Mouse (Mus musculus): ENCODE measurements at regions not wholly inside any gene's neighbourhood (a gene's known extent, or its start where the extent isn't known, plus 50 kb on each side); places are given as distances from the start of the nearest gene placed in this dataset.
A peak's percentile ranks its signal among the peaks of the same experiment; 100 is the strongest.

DNA sequence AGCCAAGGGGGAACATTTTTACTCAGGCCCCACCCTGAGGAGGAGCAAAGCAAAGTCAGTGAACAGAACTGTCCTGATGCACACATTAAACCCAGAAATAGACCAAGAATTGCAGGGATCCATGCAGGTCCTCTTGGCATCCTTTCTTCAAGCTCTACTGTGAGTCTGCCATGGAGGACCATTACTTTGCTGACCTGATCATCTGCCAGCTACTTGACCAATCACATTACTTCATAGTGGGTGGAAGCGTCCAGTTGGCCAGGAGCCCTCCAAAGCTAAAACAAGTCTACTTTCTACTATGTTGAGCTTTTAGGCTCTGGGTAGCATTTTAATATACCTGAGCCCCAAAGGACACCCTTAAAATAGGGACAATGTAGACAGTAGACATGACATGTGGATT lies 98.6 kb upstream of the Lgalsl start:
- DNase-seq (ENCODE audit: low read depth, low spot score): no peak

GRCm38 (mm10) chr11:20930045-20930444 lies 99.2 kb upstream of the Lgalsl start:
- no peak for DNase-seq (ENCODE audit: low read depth, low spot score)

DNA sequence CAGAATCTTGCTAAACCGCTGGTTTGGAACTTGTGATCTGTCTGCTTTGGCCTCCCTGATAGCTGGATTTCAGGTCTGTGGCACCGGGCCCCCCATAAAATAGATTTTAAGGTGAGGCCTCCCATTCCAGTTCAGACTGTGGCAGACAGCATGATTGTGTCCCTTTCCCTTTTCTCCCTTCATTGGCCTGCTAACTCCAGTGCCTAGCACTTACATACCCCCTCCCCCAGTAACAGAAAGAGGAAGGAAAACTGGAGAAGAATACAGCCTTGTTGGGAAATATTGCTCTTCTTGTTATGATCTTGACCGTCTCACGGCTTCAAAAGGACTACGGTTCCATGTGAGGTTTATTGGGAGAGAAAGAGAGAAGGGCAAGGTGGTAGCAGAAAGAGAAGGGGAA lies 99.7 kb upstream of the Lgalsl start:
- no peak for DNase-seq (ENCODE audit: low read depth, low spot score)

DNA sequence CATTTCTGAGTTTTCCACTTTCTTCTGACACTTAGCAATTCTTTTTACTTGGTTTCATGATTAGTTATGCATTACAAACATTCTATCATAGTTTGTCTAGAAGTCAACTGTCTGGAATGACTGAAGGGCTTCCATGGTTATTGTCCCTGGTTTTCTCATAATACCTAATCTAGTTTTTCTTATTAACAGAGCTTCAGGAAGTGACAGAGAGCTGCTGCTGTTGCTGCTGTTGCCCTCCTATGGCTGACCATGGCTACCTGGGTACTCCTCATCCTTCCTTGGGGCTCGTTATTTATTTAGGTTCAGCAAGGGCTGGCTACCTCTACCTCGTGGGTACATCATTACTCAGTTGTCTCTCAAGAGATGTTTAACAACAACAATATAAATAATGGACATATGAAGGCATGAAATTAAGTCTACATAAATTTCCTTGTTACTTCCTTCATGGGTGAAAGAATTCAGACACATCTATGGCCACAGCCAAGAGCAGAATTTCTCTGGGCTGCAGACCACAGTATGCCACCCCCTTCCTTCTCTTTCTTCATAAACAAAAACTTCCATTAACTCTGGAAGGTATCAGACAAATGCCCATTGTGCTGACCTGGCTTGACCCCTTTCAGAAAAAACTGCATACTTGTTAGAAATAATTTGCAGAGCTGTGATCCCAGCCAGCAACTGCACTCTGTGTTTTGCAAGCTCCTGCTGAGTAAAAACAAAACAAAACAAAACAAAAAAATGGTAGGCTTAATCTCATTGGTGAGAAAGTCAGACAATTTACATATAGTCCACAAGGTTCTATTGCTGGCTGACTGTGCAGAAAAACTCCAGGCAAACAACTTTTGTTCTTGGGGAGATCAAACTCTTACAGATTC lies 103.6 kb upstream of the Lgalsl start:
- no peak for DNase-seq (ENCODE audit: low read depth, low spot score)

DNA sequence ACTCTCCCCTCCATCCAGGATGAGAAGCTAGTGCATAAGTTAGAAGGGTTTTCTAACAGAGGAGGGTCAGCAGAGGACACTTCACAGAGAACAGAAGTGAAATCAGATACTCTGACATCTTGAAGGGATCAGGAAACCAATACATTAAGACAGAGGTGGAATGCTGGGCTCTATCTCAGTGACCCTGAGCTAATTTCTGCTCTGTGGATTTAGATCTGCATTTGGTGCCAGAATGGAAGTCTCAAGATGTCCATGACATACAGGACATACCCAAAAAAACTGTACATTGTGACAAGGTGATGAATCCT lies 104.2 kb upstream of the Lgalsl start:
- no peak for DNase-seq (ENCODE audit: low read depth, low spot score)

DNA sequence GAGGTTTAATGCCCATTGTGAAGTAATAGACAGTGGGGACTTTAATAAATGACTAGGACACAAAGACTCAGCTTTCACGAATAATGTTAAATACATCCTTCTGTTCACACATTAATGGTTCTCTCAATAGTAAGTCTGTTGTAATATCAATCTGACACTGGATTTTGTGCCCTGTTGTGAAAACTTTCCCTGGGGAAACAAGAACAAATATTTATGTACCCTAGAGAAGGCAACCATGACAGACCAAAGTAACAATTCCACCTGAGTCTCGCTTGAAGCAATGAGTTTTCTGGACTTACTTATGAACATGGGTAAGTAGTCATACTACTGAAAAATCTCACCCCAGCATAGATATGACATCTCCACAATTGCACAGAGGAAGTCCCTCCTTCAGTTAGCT lies 105.1 kb upstream of the Lgalsl start:
- no peak for DNase-seq (ENCODE audit: low read depth, low spot score)

DNA sequence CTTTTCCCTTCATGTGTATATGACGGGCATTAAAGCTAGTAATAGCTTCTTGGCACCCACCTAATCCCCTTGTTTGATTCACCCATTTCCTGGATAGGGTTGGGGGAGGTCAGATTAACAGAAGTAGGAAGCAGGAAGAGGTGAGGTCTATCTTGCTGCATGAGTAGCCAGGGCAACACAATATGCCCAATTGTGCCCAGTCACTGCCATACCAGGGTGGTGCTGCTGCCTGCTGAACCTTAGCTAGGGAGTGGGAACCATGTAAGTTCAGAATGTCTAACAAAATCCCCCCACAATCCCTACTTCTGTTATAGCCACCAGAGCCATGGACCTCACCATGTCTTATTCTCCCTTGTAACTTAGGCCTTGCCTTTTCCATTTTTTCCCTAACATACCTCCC lies 106.1 kb upstream of the Lgalsl start:
- no peak for DNase-seq (ENCODE audit: low read depth, low spot score)

DNA sequence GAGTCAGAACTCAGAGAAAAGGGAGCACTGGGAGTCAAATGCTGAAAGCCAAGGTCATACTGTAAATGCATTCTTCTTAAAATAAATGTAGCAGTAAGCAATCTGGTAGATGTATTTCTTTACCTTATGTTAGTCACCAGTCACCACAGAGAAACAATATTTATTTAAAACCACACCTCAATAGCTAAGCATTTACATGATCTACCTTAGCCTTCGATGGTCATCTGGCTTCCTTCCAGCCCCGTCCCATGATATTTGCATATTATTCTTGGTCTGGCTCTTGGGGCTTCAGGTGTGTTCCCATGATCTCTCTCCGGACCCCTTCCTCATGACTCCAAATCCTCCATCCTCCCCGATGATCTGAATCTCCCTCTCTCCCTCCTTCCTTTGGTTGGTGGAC lies 107.1 kb upstream of the Lgalsl start:
- DNase-seq (ENCODE audit: low read depth, low spot score): no peak

DNA sequence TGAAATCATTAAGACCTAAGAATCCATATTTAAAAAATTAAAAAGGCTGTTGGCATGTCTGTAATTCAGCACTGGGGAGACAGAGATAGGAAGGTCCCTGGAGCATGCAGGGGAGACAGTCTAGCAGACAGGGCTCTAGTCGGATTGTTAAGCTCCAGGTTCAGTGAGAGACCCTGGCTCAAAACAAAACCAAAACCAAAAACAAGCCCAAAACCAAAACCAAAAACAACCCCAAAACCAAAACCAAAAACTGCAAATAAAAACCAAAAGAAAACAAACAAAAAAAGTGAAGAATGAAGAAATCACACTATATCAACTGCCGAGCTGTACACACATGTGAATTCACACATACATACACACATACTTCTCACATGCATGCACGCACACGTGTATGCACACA lies 108.8 kb upstream of the Lgalsl start:
- no peak for DNase-seq (ENCODE audit: low read depth, low spot score)

GRCm38 (mm10) chr11:20941546-20941945 lies 110.7 kb upstream of the Lgalsl start:
- DNase-seq (ENCODE audit: low read depth, low spot score): peak; percentile 24

DNA sequence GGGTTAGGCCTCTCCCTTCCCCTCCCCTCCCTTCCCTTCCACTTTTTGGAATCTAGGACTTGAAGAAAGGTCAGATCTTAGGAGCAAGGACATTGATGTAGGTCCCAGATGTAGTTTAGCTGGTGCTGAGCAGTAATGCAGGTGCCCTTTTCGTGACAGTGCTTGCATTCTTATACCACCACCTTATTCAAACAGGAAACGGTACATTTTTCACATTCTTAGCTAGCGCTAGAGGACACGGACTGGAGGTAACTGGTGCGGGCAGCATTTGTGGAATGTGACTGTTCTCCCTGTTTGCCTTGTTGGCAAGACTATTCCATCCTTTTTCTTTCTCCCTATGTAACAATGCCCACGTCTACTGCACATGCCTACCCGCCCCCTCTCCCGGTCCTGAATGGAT lies 124.7 kb upstream of the Lgalsl start:
- no peak for DNase-seq (ENCODE audit: low read depth, low spot score)

DNA sequence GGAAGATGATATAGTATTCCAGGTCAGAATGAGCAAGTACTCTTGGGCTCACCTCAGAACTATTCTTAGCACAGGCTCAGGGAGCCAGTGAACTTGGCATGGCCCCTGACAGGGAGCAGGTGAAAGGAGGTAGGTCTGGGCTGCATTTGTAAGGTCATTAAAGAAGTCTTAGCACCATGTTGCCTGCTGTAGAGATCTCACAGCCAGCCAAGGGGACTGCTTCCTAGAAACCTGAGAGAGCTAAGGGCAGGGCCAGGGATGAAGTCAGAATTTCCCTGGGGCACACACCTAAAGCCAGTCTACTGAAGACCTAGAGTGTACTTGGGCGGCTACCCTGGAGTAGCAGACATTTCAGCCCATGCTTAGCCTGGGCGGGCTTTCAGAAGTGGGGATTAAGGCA lies 126.9 kb upstream of the Lgalsl start:
- no peak for DNase-seq (ENCODE audit: low read depth, low spot score)

- DNase-seq (ENCODE audit: low read depth, low spot score): no peak
Observed at GRCm38 (mm10) chr11:20958233-20958632, 127.4 kb upstream of the Lgalsl start.

GRCm38 (mm10) chr11:20960066-20960465 lies 129.2 kb upstream of the Lgalsl start:
- no peak for DNase-seq (ENCODE audit: low read depth, low spot score)

DNA sequence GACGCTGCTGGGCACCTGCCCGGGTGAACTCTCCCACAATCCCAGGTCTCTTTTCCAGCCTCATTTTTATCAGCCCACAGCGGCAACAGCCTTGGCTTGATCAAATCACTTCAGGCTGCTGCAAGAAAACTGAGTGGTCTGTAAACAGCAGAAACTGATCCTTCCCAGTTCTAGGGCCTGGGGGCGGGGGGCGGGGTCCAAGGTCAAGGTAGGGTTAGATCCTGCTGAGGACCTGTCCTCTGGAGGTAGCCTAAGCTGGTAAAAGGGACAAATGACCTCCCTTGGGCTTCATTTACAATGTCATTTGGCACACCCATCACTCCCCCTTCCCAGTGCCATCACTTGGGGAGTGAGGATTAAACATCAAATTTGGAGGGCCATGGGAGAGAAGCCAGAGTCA lies 129.9 kb upstream of the Lgalsl start:
- DNase-seq (ENCODE audit: low read depth, low spot score): no peak

DNA sequence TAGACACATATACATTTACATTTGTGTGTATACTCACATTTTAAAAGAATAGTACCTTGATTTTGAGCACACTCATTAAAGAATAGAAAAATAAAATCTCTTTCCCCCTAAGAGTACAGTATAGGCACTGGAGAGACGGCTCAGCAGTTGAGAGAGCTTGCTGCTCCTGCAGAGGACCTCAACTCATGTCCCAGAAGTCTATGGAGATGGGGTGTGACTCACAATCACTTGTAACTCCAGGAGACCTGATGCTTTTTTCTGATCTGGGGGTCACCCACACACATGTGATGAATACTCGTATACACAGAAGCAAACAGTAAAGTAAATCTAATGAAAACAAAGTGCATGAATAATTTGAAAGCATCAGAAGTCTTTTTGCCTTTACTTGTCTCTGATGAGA lies 129.5 kb upstream of the Peli1 start:
- no peak for DNase-seq (ENCODE audit: low read depth, low spot score)

- DNase-seq (ENCODE audit: low read depth, low spot score): no peak
Observed at GRCm38 (mm10) chr11:20965575-20966239, 125.4 kb upstream of the Peli1 start.

DNA sequence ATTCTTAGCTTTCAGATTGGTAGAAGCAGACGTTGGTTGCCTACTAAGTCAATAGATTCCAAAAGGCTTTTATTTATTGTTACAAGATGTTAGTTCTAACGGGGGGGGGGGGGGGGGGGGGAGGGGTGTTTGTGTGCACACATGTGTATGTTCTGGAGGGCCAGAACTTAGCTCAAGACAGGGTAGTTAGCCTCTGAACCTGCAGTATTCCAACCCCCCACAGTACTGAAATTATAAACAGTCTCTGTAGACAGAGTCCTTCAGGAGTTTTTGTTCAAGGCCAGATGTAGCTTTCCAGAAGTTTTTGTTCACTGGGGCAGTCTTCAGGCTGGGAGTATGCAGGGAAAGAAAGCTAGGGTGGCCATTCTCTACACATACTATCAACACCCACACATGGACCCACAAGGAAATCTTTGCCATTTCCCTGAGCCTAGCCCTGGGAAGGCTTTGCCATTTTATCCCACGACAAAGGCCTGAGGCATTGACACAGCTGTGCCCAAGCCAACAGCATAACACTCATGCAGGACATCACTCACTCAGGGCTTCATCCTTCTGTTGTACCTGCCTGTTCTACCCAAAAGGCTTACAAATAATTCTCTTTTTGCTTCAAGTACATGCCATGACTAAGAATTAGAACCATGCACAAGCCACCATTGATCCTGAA lies 123.6 kb upstream of the Peli1 start:
- DNase-seq (ENCODE audit: low read depth, low spot score): no peak

DNA sequence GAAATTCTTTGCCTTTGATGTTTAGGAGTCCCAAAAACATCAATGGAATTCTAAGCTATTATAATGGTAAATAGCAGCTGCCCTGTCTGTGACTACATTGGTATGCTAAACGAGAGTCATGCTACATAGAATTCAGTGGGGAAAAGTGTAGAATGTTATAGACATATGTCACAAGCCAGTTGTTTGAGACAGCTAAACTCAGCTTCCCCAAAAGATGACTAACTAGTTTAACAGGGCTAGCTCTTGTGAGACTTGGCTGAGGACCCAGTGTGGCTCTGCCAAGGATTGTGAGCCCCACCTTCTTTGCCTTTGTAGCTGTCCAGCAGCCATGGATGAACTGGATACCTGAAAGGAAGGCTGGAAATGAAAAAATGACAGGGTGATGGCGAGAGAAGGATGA lies 122.8 kb upstream of the Peli1 start:
- no peak for DNase-seq (ENCODE audit: low read depth, low spot score)

GRCm38 (mm10) chr11:20973141-20973540 lies 118.0 kb upstream of the Peli1 start:
- DNase-seq (ENCODE audit: low read depth, low spot score): no peak

DNA sequence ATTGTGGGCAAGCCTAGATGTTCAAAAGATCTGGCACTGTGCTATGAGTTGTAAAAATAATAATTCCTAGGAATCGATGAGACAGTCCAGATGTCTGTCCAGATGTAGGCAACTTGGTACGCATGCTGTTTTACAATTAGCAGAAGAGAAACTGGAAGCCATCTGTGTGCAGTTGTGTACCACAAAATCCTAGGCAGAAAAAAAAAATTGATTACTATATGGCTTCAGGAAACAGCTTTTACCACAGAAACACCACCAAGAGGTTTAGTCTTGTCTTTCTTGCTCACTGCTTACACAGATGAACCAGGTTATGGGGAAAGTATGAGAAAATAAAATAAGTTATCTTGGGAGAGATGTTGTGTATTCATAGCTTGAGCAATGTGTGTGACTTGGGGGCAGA lies 109.5 kb upstream of the Peli1 start:
- DNase-seq (ENCODE audit: low read depth, low spot score): no peak

- DNase-seq (ENCODE audit: low read depth, low spot score): no peak
Observed at GRCm38 (mm10) chr11:20982010-20982409, 109.1 kb upstream of the Peli1 start.

- DNase-seq (ENCODE audit: low read depth, low spot score): no peak
Observed at GRCm38 (mm10) chr11:20982500-20982899, 108.6 kb upstream of the Peli1 start.

Data from brain, adult 2 months (tissue).